Mouse (Mus musculus) myocyte (in vitro differentiated cells): Measurements from ENCODE around the gene Nelfb.

Source experiments
- CEBPB ChIP-seq: IDR thresholded peaks from 2 replicates; pipeline ENCODE4 v1.6.1; 2011; ENCODE audit warnings: mild to moderate bottlenecking, moderate library complexity; ENCODE audit not compliant: poor library complexity, insufficient read depth, severe bottlenecking
- MAX ChIP-seq: IDR thresholded peaks from one replicate; pipeline ENCODE4 v1.6.1; 2011; ENCODE audit warnings: low read depth, mild to moderate bottlenecking, control low read depth
- MYOD1 ChIP-seq, 3 experiments: IDR thresholded peaks; one replicate each; pipeline ENCODE4 v1.6.1; 2011; ENCODE audit warnings: control low read depth in 2 of 3, low read depth in 2 of 3, mild to moderate bottlenecking in 2 of 3, moderate library complexity in 1 of 3; ENCODE audit not compliant: insufficient read length in 2 of 3, control insufficient read depth in 1 of 3
- MYOG ChIP-seq, 3 experiments: IDR thresholded peaks; one replicate each; pipeline ENCODE4 v1.6.1; 2011; ENCODE audit warnings: control low read depth in 2 of 3, low read depth in 2 of 3, mild to moderate bottlenecking in 2 of 3; ENCODE audit not compliant: insufficient read length in 2 of 3, control insufficient read depth in 1 of 3, insufficient read depth in 1 of 3
- POLR2A ChIP-seq: IDR thresholded peaks from one replicate; pipeline ENCODE4 v1.6.1; 2011; ENCODE audit warnings: low read depth, mild to moderate bottlenecking, control low read depth, moderate library complexity; ENCODE audit not compliant: insufficient read length
- USF1 ChIP-seq: IDR thresholded peaks from one replicate; pipeline ENCODE4 v1.6.1; 2011; ENCODE audit warnings: low read depth, mild to moderate bottlenecking, control low read depth, moderate library complexity

GRCm38 (mm10) chr2:25194486-25195171 is 16.7 kb downstream of the Nelfb start:
- TF ChIP-seq MAX: no peak
- no peak for TF ChIP-seq MYOD1 (IDR thresholded peaks at IDR 0.05; ENCODE audit: control insufficient read depth in 1 of 3, insufficient read length in 2 of 3, low read depth in 2 of 3)
- no peak for TF ChIP-seq MYOG (IDR thresholded peaks at IDR 0.05; ENCODE audit: control insufficient read depth in 1 of 3, insufficient read depth in 1 of 3, insufficient read length in 2 of 3, low read depth in 2 of 3)
- TF ChIP-seq USF1: no peak
- TF ChIP-seq POLR2A: no peak
- TF ChIP-seq CEBPB: no peak
